Mouse (Mus musculus): Measurements from ENCODE around the gene Lyst. TPM values are rescaled to one million over a fixed set of nuclear protein-coding genes. Genes with fewer than 3 reads are reported as not detected.
A peak's percentile ranks its signal among the peaks of the same experiment; 100 is the strongest.
"Not testable (repeated sequence)": the region's sequence is repeated elsewhere in the genome, so short reads cannot be mapped to it uniquely, and the experiment has no call there.

The Lyst gene
- polyA plus RNA-seq, 1 experiment: 14.1 TPM

DNA sequence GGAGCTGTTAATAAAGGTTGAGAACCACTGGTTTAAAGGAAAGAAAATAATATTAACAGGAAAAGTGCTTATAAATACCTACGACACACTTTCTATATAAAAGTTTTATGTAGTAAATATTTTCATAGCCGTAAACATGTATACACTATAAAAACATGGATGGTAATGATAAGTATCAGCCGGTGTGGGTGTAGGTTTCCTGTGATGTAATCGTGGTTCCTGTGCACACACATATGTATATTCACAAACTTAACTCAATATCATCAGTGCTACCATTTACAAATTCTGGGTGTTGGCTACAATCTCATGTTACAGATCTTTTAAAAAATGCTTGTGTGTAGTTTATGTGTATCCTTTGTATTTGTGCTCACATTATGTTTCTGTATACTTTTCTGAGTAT, 24.0 kb downstream of the Lyst start:
- Histone ChIP-seq H3K4me1 (ENCODE audit: control insufficient read depth, insufficient read depth, low read length) (no peaks in the 10 kb centered on the region), H3K4me3 (ENCODE audit: insufficient read depth, low read length) (no peak overlapping the region), H3K27ac (ENCODE audit: insufficient read depth, low read length) (no peak overlapping the region)
- no peak for TF ChIP-seq CTCF (IDR thresholded peaks at IDR 0.05; ENCODE audit: borderline replicate concordance, insufficient read depth, low read length)
- TF ChIP-seq POLR2A (IDR thresholded peaks at IDR 0.05; ENCODE audit: low read depth, low read length): no peak

DNA sequence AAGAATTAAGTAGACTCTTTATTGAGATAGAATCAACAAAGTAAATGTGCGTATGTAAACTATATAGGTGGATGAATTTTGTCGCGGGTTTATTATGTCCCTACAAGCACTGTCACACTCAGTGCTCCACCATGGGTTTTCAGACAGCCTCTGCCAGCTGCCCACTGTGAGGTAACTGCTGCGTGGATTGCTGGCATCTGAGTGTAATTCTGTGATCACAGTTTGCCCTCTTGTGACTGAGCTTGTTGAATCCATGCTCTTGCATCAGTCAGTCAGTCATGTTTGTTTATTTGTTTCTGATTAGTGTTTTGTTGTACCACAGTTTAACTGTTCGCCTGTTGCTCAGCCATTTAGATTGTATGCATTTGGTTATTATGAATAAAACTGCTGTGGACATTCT, 31.3 kb downstream of the Lyst start:
- TF ChIP-seq POLR2A (IDR thresholded peaks at IDR 0.05; ENCODE audit: low read depth, low read length) (no peak), CTCF (IDR thresholded peaks at IDR 0.05; ENCODE audit: borderline replicate concordance, insufficient read depth, low read length) (no peak)
- Histone ChIP-seq H3K4me1 (ENCODE audit: control insufficient read depth, insufficient read depth, low read length) (no peaks in the 10 kb centered on the region), H3K27ac (ENCODE audit: insufficient read depth, low read length) (no peak overlapping the region), H3K4me3 (ENCODE audit: insufficient read depth, low read length) (no peak overlapping the region)

DNA sequence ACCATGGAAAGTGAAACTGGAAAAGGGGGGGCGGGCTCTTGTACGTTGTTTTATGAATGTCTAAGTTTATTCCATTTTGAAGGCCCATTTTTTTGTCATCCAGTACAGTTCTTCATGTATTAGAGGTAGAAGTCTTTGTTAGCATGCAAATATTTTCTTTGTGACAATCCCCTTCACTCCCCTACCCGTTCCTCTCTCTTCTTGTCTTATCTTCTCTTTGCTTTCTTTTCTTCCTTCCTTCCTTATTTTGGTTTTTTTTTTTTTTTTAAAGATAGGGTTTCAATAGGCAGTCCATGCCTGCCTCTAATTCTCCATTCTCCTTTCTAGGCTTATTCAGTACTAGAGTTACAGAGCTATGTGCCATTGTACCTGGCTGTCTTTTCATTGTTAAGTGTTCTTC, 32.4 kb downstream of the Lyst start:
- H3K4me1 ChIP-seq (ENCODE audit: control insufficient read depth, insufficient read depth, low read length): no peaks in the 10 kb centered on the region
- no peak overlapping the region for H3K4me3 ChIP-seq (ENCODE audit: insufficient read depth, low read length)
- no peak for TF ChIP-seq CTCF (IDR thresholded peaks at IDR 0.05; ENCODE audit: borderline replicate concordance, insufficient read depth, low read length)
- TF ChIP-seq POLR2A (IDR thresholded peaks at IDR 0.05; ENCODE audit: low read depth, low read length): no peak
- no peak overlapping the region for H3K27ac ChIP-seq (ENCODE audit: insufficient read depth, low read length)

DNA sequence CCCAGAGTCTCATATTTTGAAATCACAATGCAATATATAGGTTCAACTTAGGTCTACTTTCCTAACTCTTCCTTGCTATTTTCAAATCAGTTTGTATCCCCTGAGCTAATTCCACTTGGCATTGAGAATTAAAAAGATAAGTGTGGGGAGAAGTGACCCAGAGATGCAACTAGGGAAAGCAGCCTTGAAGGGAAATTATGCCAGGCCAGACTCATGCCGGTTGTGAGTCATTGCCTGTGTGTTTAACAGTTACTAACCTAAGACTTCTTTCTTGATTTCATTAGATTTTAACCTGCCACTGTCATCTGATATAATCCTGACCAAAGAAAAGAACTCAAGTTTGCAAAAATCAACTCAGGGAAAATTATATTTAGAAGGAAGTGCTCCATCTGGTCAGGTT, 43.5 kb downstream of the Lyst start:
- Histone ChIP-seq H3K4me3 (ENCODE audit: insufficient read depth, low read length) (no peak overlapping the region), H3K27ac (ENCODE audit: insufficient read depth, low read length) (no peak overlapping the region), H3K4me1 (ENCODE audit: control insufficient read depth, insufficient read depth, low read length) (peaks cover 5% of the 10 kb centered on the region)
- TF ChIP-seq POLR2A (IDR thresholded peaks at IDR 0.05; ENCODE audit: low read depth, low read length): no peak
- no peak for TF ChIP-seq CTCF (IDR thresholded peaks at IDR 0.05; ENCODE audit: borderline replicate concordance, insufficient read depth, low read length)

- no peak overlapping the region for H3K27ac ChIP-seq (ENCODE audit: insufficient read depth, low read length)
- TF ChIP-seq CTCF (IDR thresholded peaks at IDR 0.05; ENCODE audit: borderline replicate concordance, insufficient read depth, low read length) (no peak), POLR2A (IDR thresholded peaks at IDR 0.05; ENCODE audit: low read depth, low read length) (no peak)
- no peak overlapping the region for H3K4me3 ChIP-seq (ENCODE audit: insufficient read depth, low read length)
- H3K4me1 ChIP-seq (ENCODE audit: control insufficient read depth, insufficient read depth, low read length): peaks cover 5% of the 10 kb centered on the region
These were observed 44.5 kb downstream of the Lyst start for GRCm38 (mm10) chr13:13634706-13635105.

GRCm38 (mm10) chr13:13635224-13635623, 45.0 kb downstream of the Lyst start:
- Histone ChIP-seq H3K27ac (ENCODE audit: insufficient read depth, low read length) (no peak overlapping the region), H3K4me3 (ENCODE audit: insufficient read depth, low read length) (no peak overlapping the region), H3K4me1 (ENCODE audit: control insufficient read depth, insufficient read depth, low read length) (peaks cover 5% of the 10 kb centered on the region)
- TF ChIP-seq CTCF (IDR thresholded peaks at IDR 0.05; ENCODE audit: borderline replicate concordance, insufficient read depth, low read length) (no peak), POLR2A (IDR thresholded peaks at IDR 0.05; ENCODE audit: low read depth, low read length) (no peak)

GRCm38 (mm10) chr13:13637577-13637976, 47.4 kb downstream of the Lyst start:
- peak overlapping the region; percentile 66; the same call in 1 of the 2 replicates for H3K27ac ChIP-seq (ENCODE audit: insufficient read depth, low read length)
- TF ChIP-seq CTCF (IDR thresholded peaks at IDR 0.05; ENCODE audit: borderline replicate concordance, insufficient read depth, low read length): no peak
- no peak for TF ChIP-seq POLR2A (IDR thresholded peaks at IDR 0.05; ENCODE audit: low read depth, low read length)
- peaks cover 5% of the 10 kb centered on the region for H3K4me1 ChIP-seq (ENCODE audit: control insufficient read depth, insufficient read depth, low read length)
- no peak overlapping the region for H3K4me3 ChIP-seq (ENCODE audit: insufficient read depth, low read length)

DNA sequence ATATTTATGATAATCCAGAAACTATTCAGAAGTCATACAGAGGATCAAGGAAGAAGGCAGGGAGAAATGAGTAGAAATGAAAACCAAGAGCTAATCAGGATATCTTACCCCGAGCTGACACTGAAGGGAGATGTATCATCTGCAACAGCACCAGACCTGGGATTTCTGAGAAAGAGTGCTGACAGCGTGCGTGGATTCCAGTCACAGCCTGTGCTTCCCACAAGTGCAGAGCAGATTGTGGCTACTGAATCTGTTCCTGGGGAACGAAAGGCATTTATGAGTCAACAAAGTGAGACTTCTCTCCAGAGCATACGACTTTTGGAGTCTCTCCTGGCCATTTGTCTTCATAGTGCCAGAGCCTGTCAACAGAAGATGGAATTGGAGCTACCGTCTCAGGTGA, 47.8 kb downstream of the Lyst start:
- no peak overlapping the region for H3K4me3 ChIP-seq (ENCODE audit: insufficient read depth, low read length)
- TF ChIP-seq CTCF (IDR thresholded peaks at IDR 0.05; ENCODE audit: borderline replicate concordance, insufficient read depth, low read length) (no peak), POLR2A (IDR thresholded peaks at IDR 0.05; ENCODE audit: low read depth, low read length) (no peak)

DNA sequence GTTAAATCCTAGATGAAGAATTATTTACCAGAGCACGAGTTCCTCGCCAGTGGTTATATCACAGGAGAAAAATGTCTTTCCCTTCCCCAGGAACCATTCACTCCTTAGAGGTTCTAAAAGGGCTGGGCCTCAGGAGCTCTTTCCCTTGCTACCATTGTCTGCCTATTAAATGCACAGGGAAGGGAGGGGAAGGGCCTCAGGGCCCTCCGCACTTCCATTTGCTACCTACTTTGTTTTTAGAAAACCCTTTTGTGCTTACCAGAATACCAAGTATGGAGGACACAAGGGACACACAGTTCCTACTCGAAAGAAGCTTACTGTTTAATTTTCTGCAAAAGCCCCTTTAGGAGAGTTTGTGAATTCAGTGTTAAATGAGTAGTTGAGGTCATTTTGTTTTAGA, 48.5 kb downstream of the Lyst start:
- Histone ChIP-seq H3K4me3 (ENCODE audit: insufficient read depth, low read length) (no peak overlapping the region), H3K27ac (ENCODE audit: insufficient read depth, low read length) (no peak overlapping the region), H3K4me1 (ENCODE audit: control insufficient read depth, insufficient read depth, low read length) (peaks cover 5% of the 10 kb centered on the region)
- TF ChIP-seq POLR2A (IDR thresholded peaks at IDR 0.05; ENCODE audit: low read depth, low read length) (no peak), CTCF (IDR thresholded peaks at IDR 0.05; ENCODE audit: borderline replicate concordance, insufficient read depth, low read length) (no peak)

More for the DNA sequence above, 47.8 kb downstream of the Lyst start:
- peaks cover 5% of the 10 kb centered on the region for H3K4me1 ChIP-seq (ENCODE audit: control insufficient read depth, insufficient read depth, low read length)
- peak overlapping the region; percentile 66; the same call in 1 of the 2 replicates for H3K27ac ChIP-seq (ENCODE audit: insufficient read depth, low read length)

GRCm38 (mm10) chr13:13647296-13647695, 57.1 kb downstream of the Lyst start:
- Histone ChIP-seq H3K27ac (ENCODE audit: insufficient read depth, low read length) (no peak overlapping the region), H3K4me3 (ENCODE audit: insufficient read depth, low read length) (no peak overlapping the region), H3K4me1 (ENCODE audit: control insufficient read depth, insufficient read depth, low read length) (no peaks in the 10 kb centered on the region)
- TF ChIP-seq CTCF (IDR thresholded peaks at IDR 0.05; ENCODE audit: borderline replicate concordance, insufficient read depth, low read length) (no peak), POLR2A (IDR thresholded peaks at IDR 0.05; ENCODE audit: low read depth, low read length) (no peak)

GRCm38 (mm10) chr13:13655453-13655852, 65.3 kb downstream of the Lyst start:
- TF ChIP-seq CTCF (IDR thresholded peaks at IDR 0.05; ENCODE audit: borderline replicate concordance, insufficient read depth, low read length) (no peak), POLR2A (IDR thresholded peaks at IDR 0.05; ENCODE audit: low read depth, low read length) (no peak)
- Histone ChIP-seq H3K27ac (ENCODE audit: insufficient read depth, low read length) (no peak overlapping the region), H3K4me3 (ENCODE audit: insufficient read depth, low read length) (no peak overlapping the region), H3K4me1 (ENCODE audit: control insufficient read depth, insufficient read depth, low read length) (no peaks in the 10 kb centered on the region)

GRCm38 (mm10) chr13:13666103-13666502, 75.9 kb downstream of the Lyst start:
- H3K4me1 ChIP-seq (ENCODE audit: control insufficient read depth, insufficient read depth, low read length); H3K4me3 ChIP-seq (ENCODE audit: insufficient read depth, low read length); H3K27ac ChIP-seq (ENCODE audit: insufficient read depth, low read length): not testable (repeated sequence)

All from embryonic fibroblast, embryonic 13.5 days (primary cell).